Comparison of ENCODE assay signal across 8 mouse cellular contexts in the genomic region with DNA sequence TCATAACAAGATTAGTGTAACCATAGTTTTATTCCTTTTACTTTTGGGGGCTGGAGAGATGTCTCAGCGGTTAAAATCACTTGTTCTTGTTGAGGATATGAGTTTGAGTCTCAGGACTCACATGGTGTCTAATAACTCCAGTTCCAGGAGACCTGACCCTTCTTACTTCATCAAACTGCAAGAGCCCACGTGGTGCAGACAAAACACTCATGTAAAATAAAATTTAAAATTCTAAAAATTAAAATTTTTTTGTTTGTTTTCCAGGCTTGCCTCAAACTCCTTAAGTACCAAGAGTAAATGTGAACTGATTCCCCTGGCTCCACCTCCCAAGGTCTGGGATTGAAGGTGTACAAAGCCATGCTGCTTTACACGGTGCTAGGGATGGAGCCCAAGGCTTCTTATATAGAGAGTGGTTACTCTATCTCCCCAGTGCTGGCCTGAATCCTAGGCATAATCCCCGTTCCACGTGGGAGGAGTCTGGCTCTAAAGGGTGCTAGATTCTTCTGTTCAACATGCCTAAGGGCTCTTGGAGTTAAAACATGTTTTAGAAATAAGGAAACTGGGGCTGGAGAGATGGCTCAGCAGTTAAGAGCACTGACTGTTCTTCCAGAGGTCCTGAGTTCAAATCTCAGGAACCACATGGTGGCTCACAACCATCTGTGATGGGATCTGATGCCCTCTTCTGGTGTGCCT. TPM values are rescaled to one million over a fixed set of nuclear protein-coding genes. Genes with fewer than 3 reads are reported as not detected.
DNase-seq lines count a peak whose midpoint lies in the region; ATAC-seq and TF ChIP-seq lines count a peak whose summit lies in the region.

No protein-coding gene starts in this region.

- peak; percentile 36 to 37 for DNase-seq in left cerebral cortex, adult 18-20 months (ENCODE audit: low spot score in 2 of 2)
- DNase-seq in left cerebral cortex, adult 8-10 months (ENCODE audit: low spot score in 2 of 2), result no peak
- no peak for DNase-seq in embryonic facial prominence, embryonic 14.5 days (ENCODE audit: low spot score)
- no peak for DNase-seq in intestine, embryonic 14.5 days (ENCODE audit: low spot score)
- DNase-seq in gastrocnemius, postnatal 25 days, result no peak
- no peak for DNase-seq in cerebellum, adult 18-20 months

- H3K4me3 ChIP-seq in embryonic facial prominence, embryonic 14.5 days (ENCODE audit: low read depth, low read length), result peak overlapping the region; percentile 60
- peak overlapping the region; percentile 62; the same call in 1 of the 2 replicates for H3K4me3 ChIP-seq in intestine, embryonic 14.5 days (ENCODE audit: low read depth, low read length)
- H3K4me3 ChIP-seq in myocyte, result peak overlapping the region; percentile 26

- no peaks in the 10 kb centered on the region for H3K9me3 ChIP-seq in embryonic facial prominence, embryonic 14.5 days (ENCODE audit: control insufficient read depth, low read length)
- no peaks in the 10 kb centered on the region for H3K9me3 ChIP-seq in intestine, embryonic 14.5 days (ENCODE audit: control insufficient read depth, low read length)

- no peak overlapping the region for H3K27ac ChIP-seq in embryonic facial prominence, embryonic 14.5 days (replicated peaks; ENCODE audit: low read depth, low read length)
- H3K27ac ChIP-seq in intestine, embryonic 14.5 days (ENCODE audit: low read depth), result no peak overlapping the region

- no peak for ATAC-seq in embryonic facial prominence, embryonic 14.5 days (ENCODE audit: low read depth)
- ATAC-seq in intestine, embryonic 14.5 days (replicated peaks; ENCODE audit: low FRiP score, low TSS enrichment, low read depth), result no peak
- no peak for ATAC-seq in erythroid progenitor cell, adult 5-6 weeks (replicated peaks; ENCODE audit: low FRiP score, poor library complexity, severe bottlenecking)

- peak overlapping the region; percentile 86 for H3K4me2 ChIP-seq in embryonic facial prominence, embryonic 14.5 days (ENCODE audit: low read depth, low read length)
- H3K4me2 ChIP-seq in intestine, embryonic 14.5 days (ENCODE audit: low read length), result peak overlapping the region; percentile 99
- H3K4me2 ChIP-seq in myocyte (ENCODE audit: low read depth), result peak overlapping the region; percentile 84

- peaks cover 9% of the 10 kb centered on the region for H3K27me3 ChIP-seq in embryonic facial prominence, embryonic 14.5 days (replicated peaks; ENCODE audit: control insufficient read depth, insufficient read depth, low read length)
- 0 out of 2 replicates have a peak, but pooled peaks cover 9% of the 10 kb centered on the region for H3K27me3 ChIP-seq in intestine, embryonic 14.5 days (replicated peaks; ENCODE audit: control insufficient read depth, insufficient read depth, low read length)
- no peaks in the 10 kb centered on the region for H3K27me3 ChIP-seq in myocyte (ENCODE audit: control insufficient read depth, insufficient read depth, insufficient read length)

- no peak for TF ChIP-seq POLR2A in myocyte (IDR thresholded peaks at IDR 0.05; ENCODE audit: insufficient read length, low read depth)

- H3K36me3 ChIP-seq in embryonic facial prominence, embryonic 14.5 days (ENCODE audit: control insufficient read depth, insufficient read depth, low read length), result no peaks in the 10 kb centered on the region
- H3K36me3 ChIP-seq in intestine, embryonic 14.5 days (ENCODE audit: control insufficient read depth, insufficient read depth, low read length), result no peaks in the 10 kb centered on the region
- H3K36me3 ChIP-seq in myocyte (ENCODE audit: control insufficient read depth, insufficient read depth), result no peaks in the 10 kb centered on the region

- no peak overlapping the region for H3ac ChIP-seq in myocyte (ENCODE audit: control insufficient read depth, insufficient read length)

- no peaks in the 10 kb centered on the region for H3K4me1 ChIP-seq in embryonic facial prominence, embryonic 14.5 days (ENCODE audit: control insufficient read depth, insufficient read depth, low read length)
- H3K4me1 ChIP-seq in intestine, embryonic 14.5 days (replicated peaks; ENCODE audit: control insufficient read depth, insufficient read depth, low read length), result no peaks in the 10 kb centered on the region; the same call in 1 of the 2 replicates

- H3K9ac ChIP-seq in embryonic facial prominence, embryonic 14.5 days (ENCODE audit: low read depth, low read length), result no peak overlapping the region
- H3K9ac ChIP-seq in intestine, embryonic 14.5 days (ENCODE audit: low read length), result no peak overlapping the region

- WGBS in embryonic facial prominence, embryonic 14.5 days, result 23% methylated on average over 5 of the region's 5 CpGs
- 27% methylated on average over 5 of the region's 5 CpGs for WGBS in intestine, embryonic 14.5 days

- H3K79me2 ChIP-seq in myocyte (ENCODE audit: control insufficient read depth, insufficient read depth), result no peaks in the 10 kb centered on the region

TF ChIP-seq in myocyte, 11 proteins besides CTCF, POLR2A, EP300 and RAD21 (continues in another document):
- no peak for TF ChIP-seq E2F4 (IDR thresholded peaks at IDR 0.05; ENCODE audit: insufficient read depth)
- TF ChIP-seq USF1 (IDR thresholded peaks at IDR 0.05; ENCODE audit: low read depth), result no peak
- TF ChIP-seq SRF (IDR thresholded peaks at IDR 0.05; ENCODE audit: control insufficient read depth, insufficient read length, low read depth), result no peak
- TF ChIP-seq POLR2AphosphoS2 (IDR thresholded peaks at IDR 0.05; ENCODE audit: insufficient read length, low read depth), result no peak
- TF ChIP-seq TCF3 (IDR thresholded peaks at IDR 0.05; ENCODE audit: insufficient read length, low read depth), result no peak
- no peak for TF ChIP-seq MAX (IDR thresholded peaks at IDR 0.05; ENCODE audit: low read depth)
- TF ChIP-seq REST (IDR thresholded peaks at IDR 0.05; ENCODE audit: insufficient read depth, insufficient read length), result no peak
- TF ChIP-seq MYOD1 (IDR thresholded peaks at IDR 0.05; ENCODE audit: control insufficient read depth in 1 of 3, insufficient read length in 2 of 3, low read depth in 2 of 3), result no peak
- TF ChIP-seq TCF12 (IDR thresholded peaks at IDR 0.05; ENCODE audit: insufficient read depth, poor library complexity, severe bottlenecking), result no peak
- no peak for TF ChIP-seq MYOG (IDR thresholded peaks at IDR 0.05; ENCODE audit: control insufficient read depth in 1 of 3, insufficient read depth in 1 of 3, insufficient read length in 2 of 3, low read depth in 2 of 3)

RNA-seq across cellular contexts. Expression of gene Rab3d, which starts 0.8 kb away (rescaled TPM):
- total RNA-seq in left cerebral cortex, adult 18-20 months (2021), result 10 to 100 TPM; 13.8 to 14.0 TPM
- 10 to 100 TPM; 10.7 to 15.7 (median 13.5) TPM for total RNA-seq in left cerebral cortex, adult 8-10 months (2022)
- 21.6 and 25.3 TPM in 2 replicates for polyA plus RNA-seq in embryonic facial prominence, embryonic 14.5 days (2014; fragmentation: Nextera tagmentation; extraction: Ambion mirVana)
- 18.4 and 21.5 TPM in 2 replicates for polyA plus RNA-seq in intestine, embryonic 14.5 days (2014; fragmentation: Nextera tagmentation; extraction: Ambion mirVana)
- 24.1 TPM for polyA plus RNA-seq in myocyte (2012; fragmentation: generic; extraction: Trizol)
- total RNA-seq in erythroid progenitor cell, adult 5-6 weeks (2015; ENCODE audit: low replicate concordance), result 3.8 and 7.2 TPM in 2 replicates
- total RNA-seq in erythroid progenitor cell, adult 5-6 weeks (2017; ENCODE audit: low replicate concordance), result 5.0 and 11.6 TPM in 2 replicates
- 1 to 10 TPM; 3.4 to 6.0 TPM for total RNA-seq in gastrocnemius, postnatal 25 days (2021)

RNA-seq across cellular contexts. Expression of gene Ccdc159, which starts 8.4 kb away (rescaled TPM):
- total RNA-seq in left cerebral cortex, adult 18-20 months (2021), result 10 to 100 TPM; 18.3 to 18.8 TPM
- 10 to 100 TPM; 12.9 to 19.5 (median 16.0) TPM for total RNA-seq in left cerebral cortex, adult 8-10 months (2022)
- polyA plus RNA-seq in embryonic facial prominence, embryonic 14.5 days (2014; fragmentation: Nextera tagmentation; extraction: Ambion mirVana), result 2.8 and 3.0 TPM in 2 replicates
- 3.8 and 4.2 TPM in 2 replicates for polyA plus RNA-seq in intestine, embryonic 14.5 days (2014; fragmentation: Nextera tagmentation; extraction: Ambion mirVana)
- polyA plus RNA-seq in myocyte (2012; fragmentation: generic; extraction: Trizol), result 2.5 TPM
- total RNA-seq in erythroid progenitor cell, adult 5-6 weeks (2015; ENCODE audit: low replicate concordance), result not detected in 2 replicates
- total RNA-seq in erythroid progenitor cell, adult 5-6 weeks (2017; ENCODE audit: low replicate concordance), result not detected in 2 replicates
- total RNA-seq in gastrocnemius, postnatal 25 days (2021), result under 1 TPM; 0.38 to 0.51 TPM

RNA-seq across cellular contexts. Expression of gene Tmem205, which starts 8.5 kb away (rescaled TPM):
- 10 to 100 TPM; 33.5 to 39.8 TPM for total RNA-seq in left cerebral cortex, adult 18-20 months (2021)
- 10 to 100 TPM; 36.3 to 42.6 (median 39.4) TPM for total RNA-seq in left cerebral cortex, adult 8-10 months (2022)
- polyA plus RNA-seq in embryonic facial prominence, embryonic 14.5 days (2014; fragmentation: Nextera tagmentation; extraction: Ambion mirVana), result 53.3 and 53.7 TPM in 2 replicates
- polyA plus RNA-seq in intestine, embryonic 14.5 days (2014; fragmentation: Nextera tagmentation; extraction: Ambion mirVana), result 57.1 and 59.6 TPM in 2 replicates
- polyA plus RNA-seq in myocyte (2012; fragmentation: generic; extraction: Trizol), result 55.1 TPM
- total RNA-seq in erythroid progenitor cell, adult 5-6 weeks (2015; ENCODE audit: low replicate concordance), result 13.8 TPM in 1 of 2 replicates, not detected in the other
- not detected in 2 replicates for total RNA-seq in erythroid progenitor cell, adult 5-6 weeks (2017; ENCODE audit: low replicate concordance)
- 10 to 100 TPM in 1 of 2 experiments, 1 to 10 TPM in 1; 8.6 to 14.6 TPM for total RNA-seq in gastrocnemius, postnatal 25 days (2021)

RNA-seq across cellular contexts. Expression of gene Plppr2, which starts 18.0 kb away (rescaled TPM):
- 100 to 1,000 TPM; 171 to 178 TPM for total RNA-seq in left cerebral cortex, adult 18-20 months (2021)
- 100 to 1,000 TPM; 133 to 152 (median 147) TPM for total RNA-seq in left cerebral cortex, adult 8-10 months (2022)
- 10.5 and 14.4 TPM in 2 replicates for polyA plus RNA-seq in embryonic facial prominence, embryonic 14.5 days (2014; fragmentation: Nextera tagmentation; extraction: Ambion mirVana)
- 8.2 and 8.7 TPM in 2 replicates for polyA plus RNA-seq in intestine, embryonic 14.5 days (2014; fragmentation: Nextera tagmentation; extraction: Ambion mirVana)
- polyA plus RNA-seq in myocyte (2012; fragmentation: generic; extraction: Trizol), result 21.5 TPM
- 1.3 TPM in 1 of 2 replicates, not detected in the other for total RNA-seq in erythroid progenitor cell, adult 5-6 weeks (2015; ENCODE audit: low replicate concordance)
- total RNA-seq in erythroid progenitor cell, adult 5-6 weeks (2017; ENCODE audit: low replicate concordance), result not detected in 2 replicates
- total RNA-seq in gastrocnemius, postnatal 25 days (2021), result under 1 TPM; 0.56 to 0.83 TPM

RNA-seq across cellular contexts. Expression of gene Swsap1, which starts 36.7 kb away (rescaled TPM):
- 10 to 100 TPM; 13.1 to 14.1 TPM for total RNA-seq in left cerebral cortex, adult 18-20 months (2021)
- total RNA-seq in left cerebral cortex, adult 8-10 months (2022), result 10 to 100 TPM; 13.2 to 15.0 (median 14.8) TPM
- polyA plus RNA-seq in embryonic facial prominence, embryonic 14.5 days (2014; fragmentation: Nextera tagmentation; extraction: Ambion mirVana), result 9.5 and 10.1 TPM in 2 replicates
- polyA plus RNA-seq in intestine, embryonic 14.5 days (2014; fragmentation: Nextera tagmentation; extraction: Ambion mirVana), result 11.7 and 12.8 TPM in 2 replicates
- polyA plus RNA-seq in myocyte (2012; fragmentation: generic; extraction: Trizol), result 8.9 TPM
- 0.42 and 3.2 TPM in 2 replicates for total RNA-seq in erythroid progenitor cell, adult 5-6 weeks (2015; ENCODE audit: low replicate concordance)
- 0.51 TPM in 1 of 2 replicates, not detected in the other for total RNA-seq in erythroid progenitor cell, adult 5-6 weeks (2017; ENCODE audit: low replicate concordance)
- total RNA-seq in gastrocnemius, postnatal 25 days (2021), result 1 to 10 TPM; 1.6 to 2.7 TPM

Comparison
In these comparisons a context has a peak if more than half of its experiments do, and no peak if none do; other contexts are left out.
1. DNase-seq: peak in left cerebral cortex, adult 18-20 months (2 of 2); none in left cerebral cortex, adult 8-10 months (0 of 2), embryonic facial prominence, embryonic 14.5 days (single experiment), intestine, embryonic 14.5 days (single experiment), gastrocnemius, postnatal 25 days (single experiment) and cerebellum, adult 18-20 months (0 of 2).
2. RNA of gene Ccdc159, which starts 8.4 kb away (total RNA-seq): 18.3 to 18.8 TPM in left cerebral cortex, adult 18-20 months and 12.9 to 19.5 TPM in left cerebral cortex, adult 8-10 months; 0.38 to 0.51 TPM in gastrocnemius, postnatal 25 days and not detected in erythroid progenitor cell, adult 5-6 weeks; every median in the first group is over 4 times any median in the second.
3. Peak in every context shown above with its lines, with median percentiles within 50 percentile points of each other: H3K4me2 ChIP-seq and H3K4me3 ChIP-seq.